Mouse (Mus musculus): Measurements from ENCODE around the gene Zfp580. TPM values are rescaled to one million over a fixed set of nuclear protein-coding genes. Genes with fewer than 3 reads are reported as not detected.

The Zfp580 gene
- total RNA-seq, 2 experiments from 2014 or later: 34.5 to 35.2 TPM

DNA sequence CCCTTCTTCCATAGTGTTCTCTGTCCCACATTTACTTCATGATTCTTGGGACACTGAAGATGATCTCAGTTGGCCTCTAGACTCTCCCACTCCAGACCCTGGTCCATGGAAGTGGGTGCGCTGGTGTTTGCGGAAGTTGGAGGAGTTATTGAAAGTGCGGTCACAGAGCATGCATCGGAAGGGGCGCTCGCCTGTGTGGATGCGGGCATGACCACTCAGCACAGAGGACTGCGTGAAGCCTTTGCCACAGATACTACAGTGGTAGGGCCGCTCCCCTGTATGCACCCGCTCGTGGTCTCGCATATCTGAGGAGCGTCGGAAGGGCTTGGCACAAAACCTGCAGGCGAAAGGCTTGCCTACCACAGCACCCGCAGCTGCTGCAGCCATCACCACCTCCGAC, 15.7 kb upstream of the Zfp580 start:
- no peak for DNase-seq

DNA sequence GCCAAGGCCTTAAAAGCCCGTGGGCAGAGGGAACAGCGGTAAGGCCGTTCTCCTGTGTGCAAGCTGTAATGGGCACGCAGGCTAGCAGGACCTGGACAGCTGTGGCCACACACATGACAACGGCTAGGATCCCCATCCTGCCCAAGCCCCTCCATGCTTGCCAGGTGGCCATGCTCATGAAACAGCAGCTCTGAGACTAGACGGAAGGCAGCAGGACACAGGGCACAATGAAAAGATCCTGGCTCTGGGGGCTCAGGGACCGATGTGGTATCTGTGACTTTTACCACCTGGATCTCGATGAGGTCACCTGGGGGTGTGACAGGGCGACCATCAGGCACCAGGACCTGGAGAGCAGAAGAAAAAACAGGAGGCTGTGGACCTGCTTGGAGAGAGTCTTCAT, 15.2 kb upstream of the Zfp580 start:
- DNase-seq: no peak

DNA sequence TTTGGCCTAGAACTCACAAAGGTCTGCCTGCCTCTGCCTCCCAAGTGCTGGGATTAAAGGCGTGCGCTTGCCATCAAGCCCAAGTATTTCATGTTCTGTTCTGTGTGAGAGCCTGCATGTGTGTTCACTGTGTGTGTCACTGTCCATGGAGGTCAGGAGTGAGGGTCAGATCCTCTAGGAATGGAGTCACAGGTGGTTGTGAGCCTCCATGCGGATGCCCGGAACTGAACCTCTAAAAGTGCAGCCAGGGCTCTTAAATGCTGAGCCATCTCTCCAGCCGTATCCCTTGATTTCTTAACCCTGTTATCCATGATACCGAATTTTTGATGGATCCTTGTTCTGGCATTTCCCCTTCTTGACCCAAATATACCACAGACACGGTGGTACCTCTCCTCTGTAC, 14.3 kb upstream of the Zfp580 start:
- no peak for DNase-seq

DNA sequence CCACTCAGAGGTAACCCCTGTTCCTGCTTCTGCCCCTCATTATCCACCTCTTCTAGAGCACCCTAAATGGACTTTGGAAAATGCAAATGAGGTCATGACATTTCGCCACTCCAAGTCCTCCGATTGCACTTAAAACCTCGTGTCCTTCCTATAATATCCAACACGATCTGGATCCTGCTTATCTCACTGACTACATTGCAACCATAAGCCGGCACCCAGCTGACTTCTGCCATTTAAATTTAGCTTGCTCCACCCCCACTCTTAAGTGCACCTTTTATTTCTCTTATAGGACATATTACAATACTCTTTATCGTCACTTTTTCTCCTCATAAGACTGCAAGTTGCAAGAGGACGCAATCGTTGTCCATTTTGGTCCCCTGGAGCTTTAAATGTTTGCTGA, 13.9 kb upstream of the Zfp580 start:
- DNase-seq: no peak

DNA sequence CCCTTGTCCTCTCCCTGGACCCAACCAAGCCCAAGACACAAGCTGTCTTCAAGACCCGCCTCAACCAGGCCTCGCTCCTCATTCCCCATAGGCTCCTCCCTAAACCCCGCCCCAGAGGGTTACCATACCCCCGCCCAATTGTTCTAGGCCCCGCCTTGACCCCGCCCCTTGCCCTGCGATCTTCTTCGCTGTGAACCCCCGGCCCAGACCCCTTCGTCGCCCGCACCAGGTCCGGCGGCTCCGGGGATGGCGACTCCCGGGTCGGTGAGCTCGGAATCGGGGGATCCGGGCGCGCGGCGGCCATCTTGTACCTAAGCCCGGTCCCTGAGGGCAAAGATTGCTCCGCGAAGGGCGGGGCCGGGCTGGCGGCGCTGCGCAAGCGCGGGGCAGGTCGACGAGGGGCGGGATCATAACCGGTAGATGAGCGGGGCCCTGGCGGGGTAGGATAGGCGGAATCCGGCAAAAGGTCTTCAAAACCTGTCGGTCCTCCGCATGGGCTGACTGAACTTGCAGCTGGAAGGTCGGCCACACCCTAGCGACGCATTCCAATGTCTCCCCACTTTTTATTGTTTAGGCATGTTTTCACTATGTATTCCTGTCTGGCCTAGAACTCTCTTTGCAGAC, 13.1 kb upstream of the Zfp580 start, which contains the start of gene Zfp784:
TSS of gene Zfp784 (minus strand) at position 338 of the 624 bp plus-strand sequence.
- DNase-seq: peak; percentile 94

DNA sequence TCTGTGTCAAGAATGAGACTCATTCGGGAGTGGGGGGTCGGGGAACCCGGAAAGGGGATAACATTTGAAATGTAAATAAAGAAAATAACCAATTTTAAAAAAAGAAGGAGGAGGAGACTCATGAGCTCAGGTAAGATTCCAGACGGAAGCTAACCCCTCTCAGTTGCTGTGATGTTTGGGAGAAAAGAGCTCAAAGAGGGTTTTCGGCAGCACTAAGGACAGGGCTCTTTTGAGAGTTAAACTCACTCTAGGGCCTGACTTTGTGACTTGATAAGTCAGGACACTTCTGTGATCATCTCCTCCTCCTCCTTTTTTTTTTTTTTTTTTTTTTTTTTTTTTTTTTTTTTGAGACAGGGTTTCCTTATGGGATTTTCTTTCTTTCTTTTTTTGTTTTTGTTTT, 12.4 kb upstream of the Zfp580 start:
- no peak for DNase-seq

DNA sequence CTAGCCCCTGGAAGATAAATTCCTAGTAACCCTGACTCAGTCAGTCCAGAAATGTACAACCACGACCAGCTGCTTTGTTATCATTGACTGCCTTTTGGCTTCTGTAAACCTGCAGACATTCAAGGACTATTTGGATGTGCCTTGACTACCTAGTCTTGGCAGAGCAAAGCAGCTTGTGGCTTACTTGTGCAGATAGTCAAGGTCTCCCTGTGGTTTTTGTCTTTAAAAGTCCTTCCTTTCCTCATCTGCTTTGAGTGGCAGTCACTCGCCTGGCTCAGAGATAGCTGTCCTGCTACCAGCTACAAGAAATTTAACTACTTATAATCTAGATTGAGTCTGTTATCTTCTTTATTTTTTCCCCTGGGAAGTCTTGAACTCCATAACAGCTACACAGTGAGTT, 6.4 kb upstream of the Zfp580 start:
- no peak for DNase-seq

DNA sequence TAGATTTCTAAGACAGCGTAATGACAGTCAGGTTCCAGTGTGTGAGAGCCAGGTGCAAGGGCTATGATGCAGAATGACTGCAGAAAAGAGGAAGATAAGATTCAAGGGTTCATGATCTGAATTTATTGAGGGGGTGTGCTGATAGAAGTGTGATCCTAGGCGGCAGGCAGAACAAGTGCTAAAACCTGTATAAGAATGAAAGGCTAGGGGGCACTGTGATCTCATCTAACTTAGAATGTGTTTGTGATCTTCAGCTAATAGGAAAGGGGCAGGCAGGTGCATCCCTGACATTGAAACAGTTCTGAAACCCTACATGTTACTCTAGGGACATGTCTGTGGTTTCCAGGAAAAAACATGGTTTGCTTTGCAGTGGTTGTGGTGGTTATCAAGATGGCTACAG, 5.2 kb upstream of the Zfp580 start:
- no peak for DNase-seq

DNA sequence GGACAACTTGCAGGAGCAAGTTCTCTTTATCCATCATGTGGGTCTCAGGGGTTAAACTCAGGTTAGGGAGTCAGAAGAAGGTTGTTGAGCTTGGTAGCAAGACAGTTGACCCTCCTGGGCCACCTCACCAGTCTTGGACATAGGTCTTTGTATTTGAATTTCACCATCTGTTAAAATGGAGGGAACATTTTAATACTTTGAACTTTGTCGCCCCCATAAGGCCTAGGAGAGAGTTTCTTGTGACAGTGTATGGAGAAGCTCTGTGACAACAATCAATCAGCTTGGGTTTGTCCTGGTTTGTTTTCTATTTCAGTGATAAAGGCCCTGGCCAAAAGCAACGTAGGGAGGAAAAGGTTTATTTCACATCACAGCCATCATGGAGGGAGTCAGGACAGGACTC, 4.0 kb upstream of the Zfp580 start:
- no peak for DNase-seq

DNA sequence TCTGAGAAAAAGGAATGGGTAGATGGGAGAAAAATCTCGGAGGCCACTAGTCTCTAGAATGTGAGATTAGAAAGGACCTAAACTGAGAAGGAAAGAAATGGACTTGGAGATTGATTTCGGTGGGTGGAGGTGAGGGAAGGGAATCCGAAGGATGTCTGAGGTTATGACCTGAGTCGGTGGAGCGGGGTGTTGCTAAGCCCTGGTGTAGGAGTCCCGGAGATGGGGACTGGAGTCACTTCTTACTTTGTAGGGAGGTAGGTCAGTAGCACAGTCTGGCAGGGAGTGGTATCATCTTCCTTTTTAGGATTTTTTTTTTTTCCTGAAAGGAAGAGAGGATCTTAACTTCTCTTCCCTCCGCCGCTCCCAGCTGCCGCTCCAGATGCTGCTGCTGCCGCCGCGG, 1.1 kb downstream of the Zfp580 start:
- DNase-seq: no peak

DNA sequence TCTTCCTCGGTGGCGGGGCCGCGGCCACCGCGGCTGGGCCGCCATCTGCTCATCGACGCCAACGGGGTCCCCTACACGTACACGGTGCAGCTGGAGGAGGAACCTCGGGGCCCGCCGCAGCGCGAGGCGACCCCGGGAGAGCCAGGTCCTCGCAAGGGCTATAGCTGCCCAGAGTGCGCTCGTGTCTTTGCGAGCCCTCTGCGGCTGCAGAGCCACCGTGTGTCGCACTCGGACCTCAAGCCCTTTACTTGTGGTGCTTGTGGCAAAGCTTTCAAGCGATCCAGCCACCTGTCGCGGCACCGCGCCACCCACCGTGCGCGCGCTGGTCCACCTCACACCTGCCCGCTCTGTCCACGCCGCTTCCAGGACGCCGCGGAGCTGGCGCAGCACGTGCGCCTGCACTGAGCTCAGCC, 1.6 kb downstream of the Zfp580 start:
- DNase-seq: no peak

DNA sequence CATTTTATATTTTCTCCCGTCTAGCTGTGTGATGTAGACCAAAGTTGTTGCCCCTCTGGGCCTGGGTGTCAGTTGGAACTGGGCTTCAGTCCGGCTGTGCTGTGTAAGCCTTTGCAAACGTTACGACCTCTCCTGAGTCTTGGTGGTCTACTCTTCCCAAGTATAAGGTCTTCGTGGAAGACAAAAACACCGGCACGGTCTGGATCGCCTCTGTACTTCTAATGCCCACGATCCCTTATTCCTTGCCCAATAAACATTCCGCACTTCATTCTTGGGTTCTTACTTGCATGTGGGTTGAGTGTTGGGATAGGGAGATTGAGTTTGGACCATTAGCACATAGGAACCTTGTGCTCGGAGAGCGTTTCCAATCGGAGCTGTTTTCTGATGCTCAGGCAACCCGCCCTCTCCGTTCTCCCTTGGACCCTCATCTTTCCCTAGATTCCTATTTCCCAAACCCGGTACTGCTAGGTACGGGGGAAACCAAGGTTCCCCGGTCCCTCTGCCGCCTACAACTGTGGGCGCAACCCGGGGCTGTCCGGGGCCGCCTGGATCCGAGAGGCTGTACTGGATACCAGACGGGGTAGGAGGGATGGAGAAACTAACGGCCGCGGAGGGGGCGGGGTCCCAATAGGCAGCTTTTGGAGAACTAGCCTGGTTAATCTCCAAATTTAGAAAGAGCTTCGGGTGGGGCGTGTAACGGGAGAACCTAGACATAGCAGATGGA, 2.3 kb downstream of the Zfp580 start:
- DNase-seq: no peak

DNA sequence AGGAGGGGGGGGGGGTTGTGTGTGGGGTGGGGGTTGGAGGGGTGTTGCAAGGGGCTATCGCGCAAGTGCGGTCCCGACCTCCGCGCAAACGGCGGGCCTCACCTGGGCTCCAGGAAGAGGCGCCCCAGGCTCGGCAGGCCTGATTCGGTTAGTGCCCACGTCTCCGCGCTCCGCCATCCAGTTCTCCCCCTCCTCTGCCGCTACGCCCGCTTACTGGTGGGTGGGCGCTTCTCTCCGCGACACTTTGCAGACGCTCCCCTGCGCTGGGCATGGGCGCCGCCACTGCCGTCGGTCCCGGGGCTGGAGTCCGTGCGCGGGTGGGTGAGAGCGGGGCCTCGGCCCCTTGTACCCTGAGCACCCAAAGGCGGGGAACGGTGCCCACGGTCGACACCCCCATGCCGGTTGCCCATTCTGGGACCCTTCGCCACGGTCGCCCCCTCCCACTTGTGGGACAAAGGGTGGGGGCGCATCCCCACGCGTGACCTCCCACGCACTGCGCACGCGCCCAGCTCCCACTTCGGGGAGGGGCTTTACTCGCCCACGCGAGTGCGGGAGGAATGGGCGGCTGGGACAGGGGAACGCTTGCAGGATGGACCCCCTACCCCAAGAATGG, 5.4 kb downstream of the Zfp580 start:
- DNase-seq: peak; percentile 73 to 75

DNA sequence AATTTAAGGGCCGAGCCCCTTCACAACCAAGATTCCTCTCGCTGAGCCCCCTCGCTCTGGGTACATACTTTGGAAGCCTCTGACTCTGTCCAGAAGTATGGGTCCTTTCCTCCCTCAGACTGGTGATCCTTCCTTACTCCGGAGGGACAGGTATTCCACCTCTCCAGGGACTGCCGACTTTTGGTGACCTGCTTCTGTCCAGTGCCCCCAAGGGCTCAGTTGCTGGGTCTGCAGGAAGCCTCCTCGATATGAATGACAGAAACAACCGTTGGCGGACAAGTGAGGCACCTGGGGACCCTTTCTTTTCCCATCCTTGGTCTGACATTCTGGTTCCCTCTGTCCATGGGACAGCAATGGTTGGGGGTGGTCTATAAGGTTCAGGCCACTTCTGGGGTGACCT, 6.0 kb downstream of the Zfp580 start:
- DNase-seq: no peak

DNA sequence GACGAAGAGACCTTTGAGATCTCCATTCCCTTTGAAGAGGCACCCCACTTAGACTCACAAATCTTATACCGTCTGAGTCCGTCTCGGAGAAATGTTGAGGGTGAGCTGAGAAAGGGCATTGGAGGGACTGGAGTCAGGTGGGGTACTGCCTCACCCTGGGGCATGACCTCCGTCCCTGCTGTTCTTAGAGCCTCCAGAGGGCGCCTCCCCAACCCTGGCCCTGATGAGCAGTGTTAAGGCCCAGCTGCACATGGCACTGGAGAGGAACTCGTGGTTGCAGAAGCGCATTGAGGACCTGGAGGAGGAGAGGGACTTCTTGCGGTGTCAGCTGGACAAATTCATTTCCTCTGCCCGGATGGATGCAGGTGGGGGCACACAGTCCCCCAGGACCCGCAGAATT, 6.5 kb downstream of the Zfp580 start:
- DNase-seq: no peak

DNA sequence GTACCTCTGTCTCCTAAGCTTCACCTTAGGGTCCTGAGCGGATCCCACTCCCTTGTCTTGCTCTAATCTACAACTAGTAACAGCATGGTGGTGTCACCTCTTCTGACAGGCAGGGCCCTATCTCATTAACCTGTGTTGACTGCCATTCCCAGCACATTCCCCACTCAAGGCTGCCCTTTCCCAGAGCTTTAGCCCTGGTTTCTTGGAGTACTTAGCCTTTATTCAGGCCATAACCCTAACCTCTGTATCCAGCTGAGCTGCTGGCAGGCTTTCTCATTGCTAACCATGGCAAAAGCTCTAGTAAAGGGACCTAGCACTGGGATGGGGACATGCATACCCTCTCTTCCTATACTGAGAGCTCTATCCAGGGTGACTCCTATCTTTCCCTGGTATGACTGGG, 7.3 kb downstream of the Zfp580 start:
- no peak for DNase-seq

DNA sequence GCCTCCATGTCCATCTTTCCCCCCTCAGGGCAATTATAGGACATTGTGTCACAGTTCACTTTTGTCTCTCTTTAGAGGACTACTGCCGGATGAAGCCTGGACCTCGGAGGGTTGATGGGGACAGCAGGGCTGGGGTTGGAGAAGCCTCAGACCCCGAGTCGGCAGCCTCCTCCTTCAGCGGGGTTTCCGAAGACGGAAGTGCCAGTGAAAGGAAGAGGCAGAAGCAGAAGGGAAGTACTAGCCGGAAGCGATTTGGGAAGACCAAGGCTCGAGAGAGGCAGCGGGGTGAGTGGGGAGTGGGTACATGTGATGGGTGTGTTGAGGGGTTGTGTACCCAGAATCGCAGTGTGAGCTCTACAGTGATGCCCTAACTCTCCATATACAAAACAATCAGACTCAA, 8.1 kb downstream of the Zfp580 start:
- no peak for DNase-seq

DNA sequence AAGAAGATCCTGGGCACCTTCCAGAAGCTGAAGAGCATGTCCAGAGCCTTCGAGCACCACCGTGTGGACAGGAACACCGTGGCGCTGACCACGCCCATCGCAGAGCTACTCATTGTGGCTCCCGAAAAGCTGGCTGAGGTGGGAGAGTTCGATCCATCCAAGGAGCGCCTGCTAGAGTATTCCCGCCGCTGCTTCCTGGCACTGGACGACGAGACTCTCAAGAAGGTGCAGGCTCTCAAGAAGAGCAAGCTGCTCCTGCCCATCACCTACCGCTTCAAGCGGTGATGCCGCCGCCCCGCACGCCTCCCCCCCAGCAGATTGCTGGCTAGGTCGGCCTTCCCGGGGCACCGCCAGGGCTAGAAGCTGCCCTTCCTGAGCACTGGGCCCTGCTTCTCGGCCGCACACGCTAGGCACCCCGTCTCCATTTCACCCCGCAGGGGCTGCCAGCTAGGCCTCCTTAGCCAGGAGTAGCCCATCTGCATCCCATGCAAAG, 8.9 kb downstream of the Zfp580 start:
- DNase-seq: peak in 1 of 2 experiments; percentile 70

DNA sequence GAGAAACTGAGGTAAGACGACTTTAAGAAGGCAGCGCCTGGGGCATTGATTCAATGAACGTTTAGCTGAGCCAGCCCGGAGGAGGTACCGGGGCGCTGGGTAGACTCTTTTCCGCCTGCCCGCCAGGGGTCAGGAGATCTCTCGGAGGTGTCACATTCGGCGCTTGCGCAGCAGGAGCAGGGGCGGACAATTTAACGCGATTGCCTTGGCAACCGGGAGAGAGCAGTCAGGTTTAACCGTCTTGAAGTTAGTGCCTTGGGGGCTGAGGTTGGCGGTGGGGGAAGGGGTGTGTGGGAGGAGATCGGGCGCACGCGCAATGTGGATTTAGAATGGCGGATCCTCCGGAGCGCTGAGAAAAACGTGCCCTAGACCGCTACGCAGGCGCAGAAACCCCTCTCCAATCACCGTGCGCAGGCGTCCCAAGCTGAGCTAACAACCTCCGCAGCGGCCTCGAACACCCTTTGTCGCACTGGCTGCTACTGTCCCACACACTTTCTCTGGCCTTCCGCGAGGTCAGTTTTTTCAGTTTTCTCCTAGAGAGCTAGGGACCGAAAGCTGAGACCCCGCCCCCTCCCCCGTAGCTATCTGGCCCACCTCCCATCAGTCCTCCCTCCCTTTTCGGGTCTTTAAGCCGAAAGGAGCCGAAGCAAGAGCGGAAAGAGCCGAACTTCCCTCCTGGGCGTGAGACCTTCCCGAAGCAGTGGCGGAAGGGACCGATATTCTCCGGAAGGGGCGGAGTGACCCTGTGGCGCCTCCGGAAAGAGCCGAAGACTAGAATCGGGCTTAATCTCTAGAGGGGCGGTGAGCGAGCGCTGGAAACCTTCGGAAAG, 9.8 kb downstream of the Zfp580 start:
- DNase-seq: peak; percentile 98

DNA sequence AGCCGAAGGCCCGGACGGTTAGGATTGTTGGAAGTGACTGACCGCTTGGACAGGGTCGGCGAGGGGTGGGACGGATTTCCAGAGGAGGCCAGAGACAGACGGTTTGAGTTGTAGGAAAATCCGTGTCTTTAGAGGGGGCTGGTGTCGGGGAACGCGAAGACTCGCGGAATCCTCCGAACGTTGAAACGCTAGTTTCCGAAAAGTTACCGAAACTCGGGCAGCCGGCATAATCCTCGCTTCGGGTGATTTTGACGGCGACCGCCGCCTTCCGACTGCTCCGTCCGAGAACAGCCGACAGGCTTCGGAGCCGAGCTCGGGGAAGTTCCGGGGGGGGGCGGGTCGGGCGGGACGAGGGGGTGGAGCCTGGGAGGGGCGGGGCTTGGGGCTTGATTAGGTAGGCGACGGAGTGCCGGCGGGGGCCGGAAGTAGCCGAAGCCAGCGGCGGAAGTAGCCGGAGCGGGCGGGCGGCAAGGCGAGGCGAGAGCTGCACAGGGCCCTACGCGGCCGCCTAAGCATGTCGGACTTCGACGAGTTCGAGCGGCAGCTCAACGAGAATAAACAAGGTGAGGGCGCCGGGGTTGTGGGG, 10.5 kb downstream of the Zfp580 start, which contains the start of gene U2af2:
TSS of gene U2af2 (plus strand) at position 370 of the 586 bp plus-strand sequence.
- peak; percentile 91 to 92 for DNase-seq

DNA sequence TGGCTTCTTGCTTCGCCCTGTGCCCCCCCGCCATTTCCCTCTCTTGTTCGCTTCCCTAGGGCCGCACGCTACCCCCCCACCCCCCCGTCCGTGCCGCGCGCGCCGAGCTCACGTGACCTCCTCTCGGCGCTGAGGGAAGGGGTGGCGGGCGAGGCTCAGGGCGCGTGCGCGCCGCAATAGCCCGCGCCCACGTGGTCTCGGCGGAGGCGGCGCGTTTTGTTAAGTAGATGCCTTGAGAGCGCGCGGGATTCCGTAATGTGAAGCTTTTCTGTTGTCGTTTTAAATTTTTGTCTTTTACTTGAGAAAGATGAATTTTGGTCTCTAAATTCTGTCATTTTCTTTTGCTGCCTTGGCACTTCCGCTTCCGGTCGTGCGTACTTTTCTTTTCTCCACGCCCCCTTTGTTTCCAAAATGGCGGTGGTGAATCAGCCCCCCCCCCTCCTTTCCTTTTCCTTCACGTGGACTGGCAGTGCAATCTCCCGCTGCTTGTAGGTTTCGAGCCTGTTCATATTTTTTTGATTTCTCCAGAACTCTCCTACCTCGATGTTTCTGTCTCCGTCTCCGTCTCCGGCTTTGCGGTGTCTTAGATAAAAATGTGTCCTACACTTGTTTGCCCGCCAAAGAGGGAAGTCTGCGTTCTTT, 11.1 kb downstream of the Zfp580 start:
- no peak for DNase-seq

DNA sequence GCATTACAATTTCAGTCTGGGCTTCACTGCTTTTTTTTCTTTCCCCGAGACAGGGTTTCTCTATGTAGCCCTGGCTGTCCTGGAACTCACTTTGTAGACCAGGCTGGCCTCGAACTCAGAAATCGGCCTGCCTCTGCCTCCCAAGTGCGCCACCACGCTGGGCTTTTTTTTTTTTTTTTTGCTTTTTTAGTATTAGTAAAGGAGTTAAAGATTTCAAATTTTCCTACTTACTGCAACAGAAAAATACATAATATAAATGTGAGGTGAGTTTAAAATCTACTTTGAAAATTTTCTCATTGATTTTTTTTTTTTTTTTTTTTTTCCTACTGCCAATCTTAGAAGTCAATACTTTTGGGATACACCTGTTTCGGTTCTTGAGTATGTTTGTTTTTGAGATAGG, 13.5 kb downstream of the Zfp580 start:
- DNase-seq: no peak

All from layer of hippocampus, postnatal 36 days (tissue).